15 mouse cellular contexts compared by ENCODE assay signal in the genomic region with DNA sequence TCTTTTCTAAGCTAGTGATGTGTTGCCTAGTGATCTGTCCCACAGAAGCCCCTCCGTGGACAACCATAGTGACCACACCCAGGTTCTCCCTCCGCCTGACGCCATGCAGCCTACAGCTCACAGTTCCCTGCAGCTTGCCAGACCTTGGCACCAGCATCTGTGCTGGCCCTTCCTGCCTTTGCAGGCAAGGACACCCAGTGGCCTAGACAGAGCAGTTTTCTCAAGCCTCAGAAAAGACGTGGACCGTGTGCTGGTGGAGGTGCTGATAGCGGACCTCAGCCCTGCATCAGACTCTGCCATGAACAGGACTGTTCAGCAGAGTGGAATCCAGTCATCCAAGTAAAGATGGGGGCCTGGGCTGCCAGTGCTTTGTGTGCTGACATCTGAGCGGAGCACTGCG. TPM values are rescaled to one million over a fixed set of nuclear protein-coding genes. Genes with fewer than 3 reads are reported as not detected.
DNase-seq lines count a peak whose midpoint lies in the region; ATAC-seq and TF ChIP-seq lines count a peak whose summit lies in the region.
"Had no signal": no experiment of that assay in that cellular context is flagged by ENCODE, and none has a peak within 500 bp of the region (broad histone marks: within the 10 kb centered on the region; RNA-seq: fewer than 3 reads in every experiment).

No protein-coding gene starts in this region.

- no peaks in the 10 kb centered on the region; the same call in 1 of the 2 replicates for H3K36me3 ChIP-seq in midbrain, embryonic 16.5 days (ENCODE audit: control insufficient read depth, insufficient read depth, low read length)
- H3K36me3 ChIP-seq in midbrain, embryonic 14.5 days (ENCODE audit: control insufficient read depth, insufficient read depth, low read length), result peaks cover 6% of the 10 kb centered on the region; the same call in 1 of the 2 replicates
- H3K36me3 ChIP-seq in hindbrain, embryonic 12.5 days, result 0 out of 2 replicates have a peak, but pooled peaks cover 9% of the 10 kb centered on the region
- no peaks in the 10 kb centered on the region for H3K36me3 ChIP-seq in neural tube, embryonic 15.5 days

- H3K4me2 ChIP-seq in midbrain, embryonic 16.5 days (ENCODE audit: low read length), result no peak overlapping the region
- no peak overlapping the region for H3K4me2 ChIP-seq in midbrain, embryonic 14.5 days (ENCODE audit: low read length)
- no peak overlapping the region for H3K4me2 ChIP-seq in hindbrain, embryonic 12.5 days (replicated peaks)
- no peak overlapping the region for H3K4me2 ChIP-seq in neural tube, embryonic 15.5 days
- H3K4me2 ChIP-seq: embryonic facial prominence, embryonic 15.5 days; heart, embryonic 13.5 days had no signal

- no peak for TF ChIP-seq POLR2A in lung, adult 2 months (IDR thresholded peaks at IDR 0.05; ENCODE audit: borderline replicate concordance, extremely low read depth, low read depth, low read length)

- no peaks in the 10 kb centered on the region for H3K27me3 ChIP-seq in midbrain, embryonic 16.5 days (ENCODE audit: control insufficient read depth, insufficient read depth, low read depth, low read length)
- no peaks in the 10 kb centered on the region for H3K27me3 ChIP-seq in midbrain, embryonic 14.5 days (ENCODE audit: control insufficient read depth, insufficient read depth, low read length)
- H3K27me3 ChIP-seq in hindbrain, embryonic 12.5 days, result no peaks in the 10 kb centered on the region
- no peaks in the 10 kb centered on the region for H3K27me3 ChIP-seq in neural tube, embryonic 15.5 days (replicated peaks)
- H3K27me3 ChIP-seq: embryonic facial prominence, embryonic 15.5 days had no signal

- peak; percentile 56 for DNase-seq in gastrocnemius, adult 2 months
- no peak for DNase-seq in gastrocnemius, postnatal 25 days
- no peak for DNase-seq in midbrain, embryonic 14.5 days
- no peak for DNase-seq in right cerebral cortex, postnatal 14 days
- DNase-seq in lung, adult 2 months, result no peak
- DNase-seq: kidney, adult 8-10 months; lung, postnatal 36 days had no signal

- intact Hi-C loops in gastrocnemius, adult 2 months (cut with DNase I), result loop anchor here (5.0 kb wide), 1 partner anchor 193 kb away; no protein-coding TSS in a partner anchor

- no peak for ATAC-seq in midbrain, embryonic 16.5 days
- no peak for ATAC-seq in midbrain, embryonic 14.5 days (ENCODE audit: low FRiP score, low TSS enrichment)
- ATAC-seq in hindbrain, embryonic 12.5 days (ENCODE audit: low FRiP score), result no peak
- no peak for ATAC-seq in neural tube, embryonic 15.5 days (ENCODE audit: low FRiP score)
- ATAC-seq: forebrain, embryonic 14.5 days had no signal

- WGBS in midbrain, embryonic 16.5 days, result 81% methylated on average over 8 of the region's 8 CpGs
- 76% methylated on average over 8 of the region's 8 CpGs for WGBS in midbrain, embryonic 14.5 days
- 75% methylated on average over 8 of the region's 8 CpGs for WGBS in hindbrain, embryonic 12.5 days
- WGBS in neural tube, embryonic 15.5 days, result 65% methylated on average over 8 of the region's 8 CpGs
- 81% methylated on average over 8 of the region's 8 CpGs for WGBS in lung, adult 2 months

- no peak overlapping the region for H3K27ac ChIP-seq in gastrocnemius, adult 2 months
- H3K27ac ChIP-seq in midbrain, embryonic 16.5 days (ENCODE audit: low read length), result 0 out of 2 replicates have a peak overlapping the region, but pooled peaks have one; percentile 33
- no peak overlapping the region for H3K27ac ChIP-seq in midbrain, embryonic 14.5 days (replicated peaks; ENCODE audit: low read depth, low read length)
- H3K27ac ChIP-seq in hindbrain, embryonic 12.5 days, result peak overlapping the region; percentile 88
- H3K27ac ChIP-seq in neural tube, embryonic 15.5 days (replicated peaks), result peak overlapping the region; percentile 39
- H3K27ac ChIP-seq: embryonic facial prominence, embryonic 15.5 days; heart, embryonic 13.5 days had no signal

- H3K4me3 ChIP-seq in gastrocnemius, adult 2 months, result no peak overlapping the region
- H3K4me3 ChIP-seq in midbrain, embryonic 16.5 days (ENCODE audit: low read depth, low read length), result no peak overlapping the region
- H3K4me3 ChIP-seq in midbrain, embryonic 14.5 days (replicated peaks; ENCODE audit: low read depth, low read length), result no peak overlapping the region
- no peak overlapping the region for H3K4me3 ChIP-seq in hindbrain, embryonic 12.5 days
- no peak overlapping the region for H3K4me3 ChIP-seq in neural tube, embryonic 15.5 days (replicated peaks)
- H3K4me3 ChIP-seq in lung, adult 2 months (replicated peaks; ENCODE audit: extremely low read depth, low read depth, low read length), result no peak overlapping the region
- H3K4me3 ChIP-seq: embryonic facial prominence, embryonic 15.5 days; heart, embryonic 13.5 days had no signal

- H3K9me3 ChIP-seq in midbrain, embryonic 16.5 days (replicated peaks; ENCODE audit: control insufficient read depth, low read length, poor library complexity, severe bottlenecking), result no peaks in the 10 kb centered on the region
- H3K9me3 ChIP-seq in midbrain, embryonic 14.5 days (ENCODE audit: control insufficient read depth, low read length), result no peaks in the 10 kb centered on the region
- no peaks in the 10 kb centered on the region for H3K9me3 ChIP-seq in hindbrain, embryonic 12.5 days (replicated peaks)
- no peaks in the 10 kb centered on the region for H3K9me3 ChIP-seq in neural tube, embryonic 15.5 days (replicated peaks)
- H3K9me3 ChIP-seq: embryonic facial prominence, embryonic 15.5 days; heart, embryonic 13.5 days had no signal

- peaks cover 42% of the 10 kb centered on the region for H3K4me1 ChIP-seq in midbrain, embryonic 16.5 days (ENCODE audit: control insufficient read depth, insufficient read depth, low read length)
- peaks cover 50% of the 10 kb centered on the region for H3K4me1 ChIP-seq in midbrain, embryonic 14.5 days (ENCODE audit: control insufficient read depth, insufficient read depth, low read length)
- peaks cover 70% of the 10 kb centered on the region for H3K4me1 ChIP-seq in hindbrain, embryonic 12.5 days
- peaks cover 71% of the 10 kb centered on the region for H3K4me1 ChIP-seq in neural tube, embryonic 15.5 days
- no peaks in the 10 kb centered on the region for H3K4me1 ChIP-seq in lung, adult 2 months (ENCODE audit: control insufficient read depth, insufficient read depth, low read length)

- peak overlapping the region; percentile 25; the same call in 1 of the 2 replicates for H3K9ac ChIP-seq in midbrain, embryonic 16.5 days (ENCODE audit: low read depth, low read length)
- no peak overlapping the region for H3K9ac ChIP-seq in midbrain, embryonic 14.5 days (replicated peaks; ENCODE audit: low read length)
- H3K9ac ChIP-seq in hindbrain, embryonic 12.5 days, result 0 out of 2 replicates have a peak overlapping the region, but pooled peaks have one; percentile 18
- H3K9ac ChIP-seq in neural tube, embryonic 15.5 days (replicated peaks), result no peak overlapping the region
- H3K9ac ChIP-seq: embryonic facial prominence, embryonic 15.5 days; heart, embryonic 13.5 days had no signal

- TF ChIP-seq CTCF in gastrocnemius, adult 2 months (IDR thresholded peaks at IDR 0.05), result peak; percentile 23; the same call in 1 of the 2 replicates
- no peak for TF ChIP-seq CTCF in lung, adult 2 months (IDR thresholded peaks at IDR 0.05; ENCODE audit: insufficient read depth, low read length)

RNA-seq across cellular contexts. Expression of a gene that starts 35.1 kb away (rescaled TPM):
- 10 to 100 TPM; 11.1 to 16.4 TPM for total RNA-seq in gastrocnemius, adult 2 months (2021)
- 10 to 100 TPM; 12.9 to 13.3 TPM for total RNA-seq in gastrocnemius, postnatal 25 days (2021)
- polyA plus RNA-seq in midbrain, embryonic 16.5 days (2015; fragmentation: Nextera tagmentation; extraction: Ambion mirVana), result 15.1 and 18.0 TPM in 2 replicates
- polyA plus RNA-seq in midbrain, embryonic 14.5 days (2014; fragmentation: Nextera tagmentation; extraction: Ambion mirVana), result 16.3 and 16.8 TPM in 2 replicates
- 15.1 and 17.6 TPM in 2 replicates for polyA plus RNA-seq in hindbrain, embryonic 12.5 days (2016; fragmentation: Nextera tagmentation; extraction: Ambion mirVana)
- polyA plus RNA-seq in neural tube, embryonic 15.5 days (2015; fragmentation: Nextera tagmentation; extraction: Ambion mirVana), result 15.2 and 20.3 TPM in 2 replicates
- 16.3 and 17.7 TPM in 2 replicates for polyA plus RNA-seq in lung, adult 2 months (2012; rRNA removed)

RNA-seq across cellular contexts. Expression of a gene that starts 37.4 kb away (rescaled TPM):
- total RNA-seq in gastrocnemius, adult 2 months (2021), result 10 to 100 TPM; 19.0 to 22.8 TPM
- 10 to 100 TPM; 16.5 to 17.2 TPM for total RNA-seq in gastrocnemius, postnatal 25 days (2021)
- 2.2 and 2.9 TPM in 2 replicates for polyA plus RNA-seq in midbrain, embryonic 16.5 days (2015; fragmentation: Nextera tagmentation; extraction: Ambion mirVana)
- 1.5 and 2.6 TPM in 2 replicates for polyA plus RNA-seq in midbrain, embryonic 14.5 days (2014; fragmentation: Nextera tagmentation; extraction: Ambion mirVana)
- 1.9 and 6.1 TPM in 2 replicates for polyA plus RNA-seq in hindbrain, embryonic 12.5 days (2016; fragmentation: Nextera tagmentation; extraction: Ambion mirVana)
- 2.7 and 3.2 TPM in 2 replicates for polyA plus RNA-seq in neural tube, embryonic 15.5 days (2015; fragmentation: Nextera tagmentation; extraction: Ambion mirVana)
- polyA plus RNA-seq in lung, adult 2 months (2012; rRNA removed), result 0.03 and 0.37 TPM in 2 replicates
- total RNA-seq: hematopoietic stem cell, adult 5-6 weeks; monocyte, adult 5-6 weeks had no signal

Comparison
In these comparisons a context has a peak if more than half of its experiments do, and no peak if none do; other contexts are left out.
1. H3K27ac ChIP-seq: peak in midbrain, embryonic 16.5 days (single experiment), hindbrain, embryonic 12.5 days (single experiment) and neural tube, embryonic 15.5 days (single experiment); none in gastrocnemius, adult 2 months (single experiment) and midbrain, embryonic 14.5 days (single experiment).
2. H3K9ac ChIP-seq: peak in midbrain, embryonic 16.5 days (single experiment) and hindbrain, embryonic 12.5 days (single experiment); none in midbrain, embryonic 14.5 days (single experiment) and neural tube, embryonic 15.5 days (single experiment).